In the genomic region with DNA sequence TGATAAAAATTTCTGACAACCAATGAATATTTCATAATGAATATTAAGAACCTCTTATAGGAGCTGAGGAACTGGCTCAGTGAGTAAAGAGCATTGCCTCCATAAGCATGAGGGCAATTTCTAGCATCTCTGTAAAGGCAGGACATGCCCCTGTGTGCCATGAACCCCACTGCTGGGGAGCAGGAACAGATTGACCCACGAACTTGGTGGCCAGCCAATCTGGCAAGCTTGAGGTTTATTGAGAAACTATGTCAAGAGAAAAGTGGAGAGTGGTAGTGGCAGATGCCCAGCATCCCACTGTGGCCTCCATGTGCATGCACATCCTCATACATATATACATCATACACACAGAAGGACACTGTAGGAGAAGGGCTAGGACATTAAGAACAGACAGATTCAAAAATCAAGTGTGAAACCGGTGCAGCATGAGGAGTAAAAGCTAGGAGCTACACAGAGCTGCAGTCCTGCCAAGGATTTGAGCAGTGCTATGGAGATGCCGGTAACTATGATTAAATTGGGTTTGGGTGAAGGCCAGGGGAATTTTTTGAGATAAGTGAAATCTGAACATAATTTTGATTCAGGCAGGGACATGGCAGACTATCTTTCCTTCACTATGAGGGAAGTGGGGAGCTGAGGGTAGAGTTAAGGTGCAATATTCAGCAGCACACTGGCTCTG, we compare ENCODE assay signal across 8 mouse cellular contexts.
DNase-seq lines count a peak whose midpoint lies in the region.

No protein-coding gene starts in this region.

- DNase-seq in adrenal gland, adult (ENCODE audit: inconsistent age in 2 of 2, low spot score in 1 of 2) = peak; percentile 88 to 90
- DNase-seq in adrenal gland, postnatal 4 days (ENCODE audit: low spot score in 2 of 2) = no peak
- peak; percentile 6 to 40 for DNase-seq in kidney, postnatal 36 days
- no peak for DNase-seq in kidney, postnatal 4 days
- DNase-seq in right cerebral cortex, postnatal 10 days (ENCODE audit: low spot score in 2 of 2) = peak; percentile 56 to 64
- no peak for DNase-seq in right cerebral cortex, postnatal 4 days
- DNase-seq in lung, postnatal 36 days = peak; percentile 59
- DNase-seq in embryo, embryonic 10 days (ENCODE audit: low spot score) = no peak

Comparison
In these comparisons a context has a peak if more than half of its experiments do, and no peak if none do; other contexts are left out.
1. DNase-seq: peak in adrenal gland, adult (2 of 2), kidney, postnatal 36 days (2 of 2), right cerebral cortex, postnatal 10 days (2 of 2) and lung, postnatal 36 days (single experiment); none in adrenal gland, postnatal 4 days (0 of 2), kidney, postnatal 4 days (0 of 2), right cerebral cortex, postnatal 4 days (single experiment) and embryo, embryonic 10 days (single experiment).